ENCODE assay signal across 36 mouse cellular contexts in the genomic region with DNA sequence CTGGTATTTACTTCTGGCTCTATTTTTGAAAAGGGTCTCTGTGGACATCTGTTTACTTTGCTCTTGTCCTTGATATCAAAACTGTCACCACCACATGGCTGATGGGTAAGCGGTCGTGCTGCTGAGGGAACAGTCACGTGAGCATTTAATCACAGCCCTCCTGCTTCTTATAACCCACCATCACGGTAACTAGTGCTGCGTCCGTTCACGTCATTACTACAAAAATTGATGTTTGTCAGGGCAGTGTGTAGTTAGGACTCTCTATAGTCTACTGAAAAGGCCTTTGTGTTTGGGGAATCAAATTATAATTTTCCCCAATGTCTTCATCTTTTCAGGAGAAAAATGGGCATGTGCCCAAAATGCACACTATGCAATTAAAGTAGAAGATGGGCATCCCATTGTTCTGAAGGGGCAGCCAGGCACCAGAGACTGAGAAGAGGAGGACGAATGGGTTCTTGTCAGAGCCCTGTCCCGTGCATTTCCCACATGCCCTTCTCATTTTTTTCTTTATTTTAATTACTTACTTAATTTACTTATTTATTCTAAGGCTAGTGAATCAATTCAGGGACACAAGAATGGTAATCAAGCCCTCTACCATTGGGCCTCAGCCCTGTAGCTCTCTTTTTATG. TPM values are rescaled to one million over a fixed set of nuclear protein-coding genes. Genes with fewer than 3 reads are reported as not detected.
DNase-seq lines count a peak whose midpoint lies in the region; ATAC-seq and TF ChIP-seq lines count a peak whose summit lies in the region.
"Had no signal": no experiment of that assay in that cellular context is flagged by ENCODE, and none has a peak within 500 bp of the region (broad histone marks: within the 10 kb centered on the region; RNA-seq: fewer than 3 reads in every experiment).

No protein-coding gene starts in this region.

- 64% methylated on average over 9 of the region's 9 CpGs for WGBS in forebrain, embryonic 11.5 days
- 88% methylated on average over 9 of the region's 9 CpGs for WGBS in forebrain, embryonic 10.5 days
- whole genome bisulfite sequencing in midbrain, embryonic 13.5 days = 58% methylated on average over 9 of the region's 9 CpGs
- 48% methylated on average over 9 of the region's 9 CpGs for WGBS in midbrain, embryonic 16.5 days
- 35% methylated on average over 9 of the region's 9 CpGs for WGBS in forebrain, embryonic 12.5 days
- WGBS in forebrain, postnatal 0 days = 26% methylated on average over 9 of the region's 9 CpGs
- 82% methylated on average over 9 of the region's 9 CpGs for WGBS in kidney, embryonic 15.5 days

- 0 out of 2 replicates have a peak overlapping the region, but pooled peaks have one; percentile 18 for H3K27ac ChIP-seq in forebrain, embryonic 11.5 days (ENCODE audit: low read depth, low read length)
- no peak overlapping the region for H3K27ac ChIP-seq in forebrain, embryonic 10.5 days
- H3K27ac ChIP-seq in midbrain, embryonic 13.5 days = no peak overlapping the region
- H3K27ac ChIP-seq in midbrain, embryonic 16.5 days (ENCODE audit: low read length) = no peak overlapping the region
- H3K27ac ChIP-seq in forebrain, embryonic 12.5 days = peak overlapping the region; percentile 57; the same call in 1 of the 2 replicates
- H3K27ac ChIP-seq in forebrain, postnatal 0 days (ENCODE audit: low read depth, low read length) = peak overlapping the region; percentile 40; the same call in 1 of the 2 replicates
- no peak overlapping the region for H3K27ac ChIP-seq in kidney, embryonic 15.5 days
- no peak overlapping the region for H3K27ac ChIP-seq in left cerebral cortex, adult 2 months
- H3K27ac ChIP-seq: embryonic facial prominence, embryonic 10.5 days; embryonic facial prominence, embryonic 15.5 days; heart, embryonic 10.5 days; heart, embryonic 15.5 days; kidney, postnatal 0 days; liver, embryonic 14.5 days; midbrain, embryonic 10.5 days; stomach, embryonic 15.5 days had no signal

- no peak for ATAC-seq in forebrain, embryonic 11.5 days (replicated peaks; ENCODE audit: low FRiP score)
- ATAC-seq in midbrain, embryonic 13.5 days = peak; percentile 60
- no peak for ATAC-seq in midbrain, embryonic 16.5 days
- peak; percentile 55 for ATAC-seq in forebrain, embryonic 12.5 days (ENCODE audit: low FRiP score)
- peak; percentile 57; the same call in 1 of the 2 replicates for ATAC-seq in forebrain, postnatal 0 days
- ATAC-seq in kidney, embryonic 15.5 days (replicated peaks; ENCODE audit: low FRiP score) = no peak

- H3K4me2 ChIP-seq in forebrain, embryonic 11.5 days (ENCODE audit: low read depth, low read length, severe bottlenecking) = no peak overlapping the region
- no peak overlapping the region for H3K4me2 ChIP-seq in midbrain, embryonic 13.5 days (replicated peaks)
- H3K4me2 ChIP-seq in midbrain, embryonic 16.5 days (ENCODE audit: low read length) = no peak overlapping the region
- no peak overlapping the region for H3K4me2 ChIP-seq in forebrain, embryonic 12.5 days
- no peak overlapping the region for H3K4me2 ChIP-seq in forebrain, postnatal 0 days (ENCODE audit: low read depth)
- H3K4me2 ChIP-seq in kidney, embryonic 15.5 days = no peak overlapping the region
- H3K4me2 ChIP-seq: embryonic facial prominence, embryonic 15.5 days; heart, embryonic 15.5 days; lung, embryonic 14.5 days; stomach, embryonic 15.5 days had no signal

- no peaks in the 10 kb centered on the region for H3K9me3 ChIP-seq in forebrain, embryonic 11.5 days (ENCODE audit: control insufficient read depth, low read length)
- no peaks in the 10 kb centered on the region for H3K9me3 ChIP-seq in forebrain, embryonic 10.5 days
- no peaks in the 10 kb centered on the region for H3K9me3 ChIP-seq in midbrain, embryonic 13.5 days
- H3K9me3 ChIP-seq in midbrain, embryonic 16.5 days (replicated peaks; ENCODE audit: control insufficient read depth, low read length, poor library complexity, severe bottlenecking) = no peaks in the 10 kb centered on the region
- no peaks in the 10 kb centered on the region for H3K9me3 ChIP-seq in forebrain, embryonic 12.5 days
- no peaks in the 10 kb centered on the region for H3K9me3 ChIP-seq in forebrain, postnatal 0 days (ENCODE audit: low read length)
- no peaks in the 10 kb centered on the region for H3K9me3 ChIP-seq in kidney, embryonic 15.5 days (replicated peaks)
- H3K9me3 ChIP-seq: embryonic facial prominence, embryonic 10.5 days; embryonic facial prominence, embryonic 15.5 days; G1E; heart, embryonic 10.5 days; heart, embryonic 15.5 days; midbrain, embryonic 10.5 days; stomach, embryonic 15.5 days had no signal

- H3K4me3 ChIP-seq in forebrain, embryonic 11.5 days (ENCODE audit: low read depth, low read length) = no peak overlapping the region
- no peak overlapping the region for H3K4me3 ChIP-seq in forebrain, embryonic 10.5 days
- H3K4me3 ChIP-seq in midbrain, embryonic 13.5 days (replicated peaks) = no peak overlapping the region
- no peak overlapping the region for H3K4me3 ChIP-seq in midbrain, embryonic 16.5 days (ENCODE audit: low read depth, low read length)
- no peak overlapping the region for H3K4me3 ChIP-seq in forebrain, embryonic 12.5 days (replicated peaks)
- H3K4me3 ChIP-seq in forebrain, postnatal 0 days (ENCODE audit: low read depth, low read length) = no peak overlapping the region
- no peak overlapping the region for H3K4me3 ChIP-seq in kidney, embryonic 15.5 days (replicated peaks)
- H3K4me3 ChIP-seq in left cerebral cortex, adult 2 months = no peak overlapping the region
- H3K4me3 ChIP-seq: embryonic facial prominence, embryonic 10.5 days; embryonic facial prominence, embryonic 15.5 days; heart, embryonic 10.5 days; heart, embryonic 15.5 days; midbrain, embryonic 10.5 days; stomach, embryonic 15.5 days had no signal

- TF ChIP-seq CTCF in forebrain, postnatal 0 days (IDR thresholded peaks at IDR 0.05; ENCODE audit: low read depth) = no peak
- no peak for TF ChIP-seq CTCF in left cerebral cortex, adult 2 months (IDR thresholded peaks at IDR 0.05)

- no peak for DNase-seq in forebrain, embryonic 11.5 days (ENCODE audit: low spot score)
- DNase-seq in forebrain, embryonic 10.5 days (ENCODE audit: extremely low spot score, low spot score) = no peak
- peak; percentile 47 for DNase-seq in forebrain, postnatal 0 days
- no peak for DNase-seq in left cerebral cortex, adult 2 months (ENCODE audit: extremely low spot score in 1 of 2, low spot score in 2 of 2)
- DNase-seq: adrenal gland, adult 8-10 months; cerebellum, adult 8-10 months; cerebellum, postnatal 25 days; gastrocnemius, postnatal 25 days; heart, adult 11 months; kidney, adult 18-20 months; kidney, postnatal 4 days; layer of hippocampus, postnatal 36 days; liver; lung, embryonic 14.5 days; right cerebral cortex, postnatal 25 days had no signal

- no peaks in the 10 kb centered on the region for H3K27me3 ChIP-seq in forebrain, embryonic 11.5 days (ENCODE audit: control insufficient read depth, insufficient read depth, low read length)
- H3K27me3 ChIP-seq in forebrain, embryonic 10.5 days (ENCODE audit: poor library complexity, severe bottlenecking) = peaks cover 22% of the 10 kb centered on the region
- H3K27me3 ChIP-seq in midbrain, embryonic 13.5 days = no peaks in the 10 kb centered on the region
- H3K27me3 ChIP-seq in midbrain, embryonic 16.5 days (ENCODE audit: control insufficient read depth, insufficient read depth, low read depth, low read length) = no peaks in the 10 kb centered on the region
- H3K27me3 ChIP-seq in forebrain, embryonic 12.5 days = no peaks in the 10 kb centered on the region
- H3K27me3 ChIP-seq in forebrain, postnatal 0 days (ENCODE audit: insufficient read depth, low read length) = no peaks in the 10 kb centered on the region
- no peaks in the 10 kb centered on the region for H3K27me3 ChIP-seq in kidney, embryonic 15.5 days
- H3K27me3 ChIP-seq: embryonic facial prominence, embryonic 15.5 days; heart, embryonic 15.5 days; stomach, embryonic 15.5 days had no signal

- peaks cover 8% of the 10 kb centered on the region; the same call in 1 of the 2 replicates for H3K4me1 ChIP-seq in forebrain, embryonic 11.5 days (replicated peaks; ENCODE audit: control insufficient read depth, insufficient read depth, low read length)
- peaks cover 21% of the 10 kb centered on the region for H3K4me1 ChIP-seq in forebrain, embryonic 10.5 days
- H3K4me1 ChIP-seq in midbrain, embryonic 13.5 days (replicated peaks) = peaks cover 23% of the 10 kb centered on the region
- peaks cover 9% of the 10 kb centered on the region for H3K4me1 ChIP-seq in midbrain, embryonic 16.5 days (ENCODE audit: control insufficient read depth, insufficient read depth, low read length)
- H3K4me1 ChIP-seq in forebrain, embryonic 12.5 days = peaks cover 30% of the 10 kb centered on the region
- no peaks in the 10 kb centered on the region for H3K4me1 ChIP-seq in forebrain, postnatal 0 days (ENCODE audit: insufficient read depth)
- peaks cover 16% of the 10 kb centered on the region for H3K4me1 ChIP-seq in kidney, embryonic 15.5 days
- H3K4me1 ChIP-seq: embryonic facial prominence, embryonic 15.5 days; stomach, embryonic 15.5 days had no signal

- H3K36me3 ChIP-seq in forebrain, embryonic 11.5 days (ENCODE audit: control insufficient read depth, insufficient read depth, low read length) = no peaks in the 10 kb centered on the region
- no peaks in the 10 kb centered on the region for H3K36me3 ChIP-seq in forebrain, embryonic 10.5 days (replicated peaks)
- no peaks in the 10 kb centered on the region for H3K36me3 ChIP-seq in midbrain, embryonic 13.5 days
- H3K36me3 ChIP-seq in midbrain, embryonic 16.5 days (ENCODE audit: control insufficient read depth, insufficient read depth, low read length) = no peaks in the 10 kb centered on the region
- no peaks in the 10 kb centered on the region for H3K36me3 ChIP-seq in forebrain, embryonic 12.5 days (replicated peaks)
- no peaks in the 10 kb centered on the region for H3K36me3 ChIP-seq in forebrain, postnatal 0 days (ENCODE audit: insufficient read depth)
- no peaks in the 10 kb centered on the region for H3K36me3 ChIP-seq in kidney, embryonic 15.5 days
- H3K36me3 ChIP-seq: embryonic facial prominence, embryonic 10.5 days; embryonic facial prominence, embryonic 15.5 days; G1E; heart, embryonic 10.5 days; heart, embryonic 15.5 days; midbrain, embryonic 10.5 days; stomach, embryonic 15.5 days had no signal

- intact Hi-C loops in left cerebral cortex, adult 2 months (cut with DNase I) = loop anchor here (5.0 kb wide), 1 partner anchor 54 kb away; the partner anchor contains the start of gene Anapc15-ps

- H3K9ac ChIP-seq in forebrain, embryonic 11.5 days (ENCODE audit: low read length) = no peak overlapping the region
- H3K9ac ChIP-seq in midbrain, embryonic 13.5 days (replicated peaks) = no peak overlapping the region
- H3K9ac ChIP-seq in midbrain, embryonic 16.5 days (ENCODE audit: low read depth, low read length) = no peak overlapping the region
- no peak overlapping the region for H3K9ac ChIP-seq in forebrain, embryonic 12.5 days
- H3K9ac ChIP-seq in forebrain, postnatal 0 days = no peak overlapping the region
- no peak overlapping the region for H3K9ac ChIP-seq in kidney, embryonic 15.5 days
- H3K9ac ChIP-seq: embryonic facial prominence, embryonic 15.5 days; heart, embryonic 15.5 days; liver, embryonic 14.5 days; lung, embryonic 14.5 days; stomach, embryonic 15.5 days had no signal

RNA-seq across cellular contexts. Expression of gene Nudt4, which starts 54.6 kb away (rescaled TPM):
- 119 and 123 TPM in 2 replicates for polyA plus RNA-seq in forebrain, embryonic 11.5 days (2014; fragmentation: Nextera tagmentation; extraction: Ambion mirVana)
- polyA plus RNA-seq in forebrain, embryonic 10.5 days (2016; fragmentation: Nextera tagmentation; extraction: Ambion mirVana) = 76.9 and 82.3 TPM in 2 replicates
- 65.5 and 72.5 TPM in 2 replicates for polyA plus RNA-seq in midbrain, embryonic 13.5 days (2015; fragmentation: Nextera tagmentation; extraction: Ambion mirVana)
- polyA plus RNA-seq in midbrain, embryonic 16.5 days (2015; fragmentation: Nextera tagmentation; extraction: Ambion mirVana) = 59.9 and 61.0 TPM in 2 replicates
- 107 and 108 TPM in 2 replicates for polyA plus RNA-seq in forebrain, embryonic 12.5 days (2016; fragmentation: Nextera tagmentation; extraction: Ambion mirVana)
- 87.6 and 110 TPM in 2 replicates for total RNA-seq in forebrain, postnatal 0 days (2014; rRNA removed)
- 71.2 and 81.5 TPM in 2 replicates for polyA plus RNA-seq in forebrain, postnatal 0 days (2015; fragmentation: Nextera tagmentation; extraction: Ambion mirVana)
- 113 and 125 TPM in 2 replicates for polyA plus RNA-seq in kidney, embryonic 15.5 days (2015; fragmentation: Nextera tagmentation; extraction: Ambion mirVana)
- total RNA-seq in left cerebral cortex, adult 2 months (2021) = 100 to 1,000 TPM; 140 to 147 TPM

RNA-seq across cellular contexts. Expression of gene Anapc15-ps, which starts 54.7 kb away (rescaled TPM):
- polyA plus RNA-seq in forebrain, embryonic 11.5 days (2014; fragmentation: Nextera tagmentation; extraction: Ambion mirVana) = not detected in 2 replicates
- polyA plus RNA-seq in forebrain, embryonic 10.5 days (2016; fragmentation: Nextera tagmentation; extraction: Ambion mirVana) = not detected in 2 replicates
- polyA plus RNA-seq in midbrain, embryonic 13.5 days (2015; fragmentation: Nextera tagmentation; extraction: Ambion mirVana) = not detected in 2 replicates
- polyA plus RNA-seq in midbrain, embryonic 16.5 days (2015; fragmentation: Nextera tagmentation; extraction: Ambion mirVana) = not detected in 2 replicates
- polyA plus RNA-seq in forebrain, embryonic 12.5 days (2016; fragmentation: Nextera tagmentation; extraction: Ambion mirVana) = not detected in 2 replicates
- total RNA-seq in forebrain, postnatal 0 days (2014; rRNA removed) = not detected in 2 replicates
- 0.55 TPM in 1 of 2 replicates, not detected in the other for polyA plus RNA-seq in forebrain, postnatal 0 days (2015; fragmentation: Nextera tagmentation; extraction: Ambion mirVana)
- 0.47 TPM in 1 of 2 replicates, not detected in the other for polyA plus RNA-seq in kidney, embryonic 15.5 days (2015; fragmentation: Nextera tagmentation; extraction: Ambion mirVana)
- total RNA-seq in left cerebral cortex, adult 2 months (2021) = not detected
- total RNA-seq: adrenal gland, postnatal 4 days; gastrocnemius, adult 18-20 months; gastrocnemius, postnatal 25 days; hematopoietic stem cell, adult 5-6 weeks; layer of hippocampus, adult 8-10 months; layer of hippocampus, postnatal 36 days; left cerebral cortex, postnatal 10 days; midbrain, postnatal 0 days had no signal
- polyA plus RNA-seq: embryonic facial prominence, embryonic 10.5 days; embryonic facial prominence, embryonic 15.5 days; G1E; heart, embryonic 10.5 days; heart, embryonic 15.5 days; intestine, embryonic 14.5 days; kidney, postnatal 0 days; limb, embryonic 11.5 days; liver, embryonic 14.5 days; lung, embryonic 14.5 days; midbrain, embryonic 10.5 days; midbrain, postnatal 0 days had no signal

Comparison
In these comparisons a context has a peak if more than half of its experiments do, and no peak if none do; other contexts are left out.
1. ATAC-seq: peak in midbrain, embryonic 13.5 days (single experiment), forebrain, embryonic 12.5 days (single experiment) and forebrain, postnatal 0 days (single experiment); none in forebrain, embryonic 11.5 days (single experiment), midbrain, embryonic 16.5 days (single experiment) and kidney, embryonic 15.5 days (single experiment).
2. H3K27ac ChIP-seq: peak in forebrain, embryonic 11.5 days (single experiment), forebrain, embryonic 12.5 days (single experiment) and forebrain, postnatal 0 days (single experiment); none in forebrain, embryonic 10.5 days (single experiment), midbrain, embryonic 13.5 days (single experiment), midbrain, embryonic 16.5 days (single experiment), kidney, embryonic 15.5 days (single experiment) and left cerebral cortex, adult 2 months (single experiment).